ENCODE assay signal across 30 mouse cellular contexts in the genomic region with DNA sequence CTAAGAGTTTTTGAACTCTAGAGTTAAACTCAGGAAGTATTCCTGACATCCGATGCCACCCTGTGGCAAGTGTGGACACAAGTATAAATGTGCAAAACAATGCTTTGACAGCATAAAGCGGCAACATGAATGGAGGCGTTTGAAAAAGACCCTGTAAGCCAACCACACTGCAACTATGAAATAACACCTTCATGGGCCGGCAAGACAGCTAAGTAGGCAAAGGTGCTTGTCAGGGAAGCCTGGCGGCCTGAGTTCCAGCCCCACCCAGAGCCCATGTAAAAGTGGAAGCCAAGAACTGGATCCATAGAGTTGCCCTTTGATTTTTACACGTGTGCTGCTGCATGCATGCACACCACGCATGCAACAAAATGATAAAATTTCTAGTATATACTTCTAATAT. TPM values are rescaled to one million over a fixed set of nuclear protein-coding genes. Genes with fewer than 3 reads are reported as not detected.
DNase-seq lines count a peak whose midpoint lies in the region; ATAC-seq and TF ChIP-seq lines count a peak whose summit lies in the region.
"Had no signal": no experiment of that assay in that cellular context is flagged by ENCODE, and none has a peak within 500 bp of the region (broad histone marks: within the 10 kb centered on the region; RNA-seq: fewer than 3 reads in every experiment).

No protein-coding gene starts in this region.

- no peak for TF ChIP-seq EP300 in lung, postnatal 0 days (IDR thresholded peaks at IDR 0.05)
- no peak for TF ChIP-seq EP300 in stomach, postnatal 0 days (optimal IDR thresholded peaks at IDR 0.05)

- no peaks in the 10 kb centered on the region for H3K9me3 ChIP-seq in heart, embryonic 10.5 days
- no peaks in the 10 kb centered on the region for H3K9me3 ChIP-seq in hindbrain, postnatal 0 days (ENCODE audit: low read length)
- no peaks in the 10 kb centered on the region for H3K9me3 ChIP-seq in hindbrain, embryonic 10.5 days
- H3K9me3 ChIP-seq in lung, postnatal 0 days (ENCODE audit: low read length): no peaks in the 10 kb centered on the region
- H3K9me3 ChIP-seq in stomach, postnatal 0 days (ENCODE audit: control insufficient read depth, low read length): no peaks in the 10 kb centered on the region
- H3K9me3 ChIP-seq: forebrain, embryonic 13.5 days; hindbrain, embryonic 15.5 days; limb, embryonic 12.5 days; midbrain, embryonic 13.5 days; neural tube, embryonic 15.5 days had no signal

- no peak overlapping the region for H3K9ac ChIP-seq in hindbrain, postnatal 0 days (replicated peaks; ENCODE audit: low read length)
- no peak overlapping the region for H3K9ac ChIP-seq in lung, postnatal 0 days (replicated peaks; ENCODE audit: low read depth)
- no peak overlapping the region for H3K9ac ChIP-seq in stomach, postnatal 0 days (ENCODE audit: low read length)
- H3K9ac ChIP-seq: forebrain, embryonic 13.5 days; hindbrain, embryonic 15.5 days; limb, embryonic 12.5 days; midbrain, embryonic 13.5 days; neural tube, embryonic 15.5 days had no signal

- no peak overlapping the region for H3K4me2 ChIP-seq in hindbrain, postnatal 0 days (ENCODE audit: low read depth, low read length)
- no peak overlapping the region for H3K4me2 ChIP-seq in lung, postnatal 0 days (replicated peaks; ENCODE audit: low read depth, low read length)
- no peak overlapping the region for H3K4me2 ChIP-seq in stomach, postnatal 0 days (replicated peaks; ENCODE audit: low read depth)
- H3K4me2 ChIP-seq: forebrain, embryonic 13.5 days; hindbrain, embryonic 15.5 days; limb, embryonic 12.5 days; midbrain, embryonic 13.5 days; neural tube, embryonic 15.5 days had no signal

- H3K27ac ChIP-seq in heart, embryonic 10.5 days: no peak overlapping the region
- H3K27ac ChIP-seq in hindbrain, postnatal 0 days: no peak overlapping the region
- H3K27ac ChIP-seq in hindbrain, embryonic 10.5 days: no peak overlapping the region
- H3K27ac ChIP-seq in lung, postnatal 0 days (ENCODE audit: low read length): no peak overlapping the region
- no peak overlapping the region for H3K27ac ChIP-seq in stomach, postnatal 0 days (replicated peaks)
- H3K27ac ChIP-seq: forebrain, embryonic 13.5 days; hindbrain, embryonic 15.5 days; left cerebral cortex, adult 2 months; limb, embryonic 12.5 days; macrophage; midbrain, embryonic 13.5 days; neural tube, embryonic 15.5 days had no signal

- no peak for ATAC-seq in hindbrain, postnatal 0 days
- ATAC-seq in lung, postnatal 0 days: no peak
- no peak for ATAC-seq in stomach, postnatal 0 days (ENCODE audit: low FRiP score, low TSS enrichment)
- ATAC-seq: forebrain, embryonic 13.5 days; intestine, embryonic 16.5 days; midbrain, embryonic 13.5 days; Patski had no signal

- H3K4me1 ChIP-seq in heart, embryonic 10.5 days: peaks cover 32% of the 10 kb centered on the region
- H3K4me1 ChIP-seq in hindbrain, postnatal 0 days (ENCODE audit: insufficient read depth, low read length): peaks cover 5% of the 10 kb centered on the region; the same call in 1 of the 2 replicates
- peaks cover 38% of the 10 kb centered on the region for H3K4me1 ChIP-seq in hindbrain, embryonic 10.5 days (replicated peaks)
- H3K4me1 ChIP-seq in lung, postnatal 0 days (ENCODE audit: insufficient read depth, low read depth, low read length): peaks cover 11% of the 10 kb centered on the region
- 0 out of 2 replicates have a peak, but pooled peaks cover 3% of the 10 kb centered on the region for H3K4me1 ChIP-seq in stomach, postnatal 0 days (replicated peaks; ENCODE audit: control insufficient read depth, insufficient read depth)

- no peaks in the 10 kb centered on the region for H3K36me3 ChIP-seq in heart, embryonic 10.5 days
- no peaks in the 10 kb centered on the region for H3K36me3 ChIP-seq in hindbrain, postnatal 0 days (ENCODE audit: insufficient read depth, low read length)
- no peaks in the 10 kb centered on the region for H3K36me3 ChIP-seq in hindbrain, embryonic 10.5 days
- no peaks in the 10 kb centered on the region for H3K36me3 ChIP-seq in lung, postnatal 0 days (ENCODE audit: insufficient read depth, low read length)
- no peaks in the 10 kb centered on the region for H3K36me3 ChIP-seq in stomach, postnatal 0 days (ENCODE audit: control insufficient read depth, insufficient read depth, low read length)
- H3K36me3 ChIP-seq: hindbrain, embryonic 15.5 days; limb, embryonic 12.5 days; midbrain, embryonic 13.5 days; neural tube, embryonic 15.5 days had no signal

- TF ChIP-seq CTCF in hindbrain, postnatal 0 days (IDR thresholded peaks at IDR 0.05; ENCODE audit: low read depth): peak; percentile 23; the same call in 1 of the 2 replicates
- TF ChIP-seq CTCF in lung, postnatal 0 days (IDR thresholded peaks at IDR 0.05): 0 out of 2 replicates have a peak, but pooled peaks have one; percentile 9
- 0 out of 2 replicates have a peak, but pooled peaks have one; percentile 4 for TF ChIP-seq CTCF in stomach, postnatal 0 days (IDR thresholded peaks at IDR 0.05; ENCODE audit: low read depth)

- no peaks in the 10 kb centered on the region for H3K27me3 ChIP-seq in heart, embryonic 10.5 days (ENCODE audit: insufficient read depth, poor library complexity, severe bottlenecking)
- H3K27me3 ChIP-seq in hindbrain, postnatal 0 days (ENCODE audit: insufficient read depth, low read length): no peaks in the 10 kb centered on the region
- H3K27me3 ChIP-seq in hindbrain, embryonic 10.5 days (ENCODE audit: insufficient read depth, poor library complexity, severe bottlenecking): 0 out of 2 replicates have a peak, but pooled peaks cover 2% of the 10 kb centered on the region
- no peaks in the 10 kb centered on the region for H3K27me3 ChIP-seq in lung, postnatal 0 days (replicated peaks; ENCODE audit: insufficient read depth, low read length)
- H3K27me3 ChIP-seq in stomach, postnatal 0 days (ENCODE audit: control insufficient read depth, insufficient read depth, low read length): no peaks in the 10 kb centered on the region
- H3K27me3 ChIP-seq: forebrain, embryonic 13.5 days; hindbrain, embryonic 15.5 days; limb, embryonic 12.5 days; midbrain, embryonic 13.5 days; neural tube, embryonic 15.5 days; Patski had no signal

- WGBS in heart, embryonic 10.5 days: 79% methylated on average over 7 of the region's 7 CpGs
- WGBS in hindbrain, postnatal 0 days: 83% methylated on average over 7 of the region's 7 CpGs
- 84% methylated on average over 7 of the region's 7 CpGs for WGBS in hindbrain, embryonic 10.5 days
- 74% methylated on average over 7 of the region's 7 CpGs for WGBS in lung, postnatal 0 days
- WGBS in stomach, postnatal 0 days: 78% methylated on average over 7 of the region's 7 CpGs

- peak; percentile 60 for DNase-seq in heart, embryonic 10.5 days (ENCODE audit: low spot score)
- DNase-seq in heart, adult 8-10 months (ENCODE audit: low spot score): no peak
- DNase-seq in hindbrain, postnatal 0 days (ENCODE audit: low spot score): peak; percentile 28
- DNase-seq in hindbrain, embryonic 10.5 days (ENCODE audit: low spot score): no peak
- DNase-seq in lung, postnatal 0 days (ENCODE audit: low spot score): no peak
- DNase-seq in lung, postnatal 14 days: no peak
- no peak for DNase-seq in stomach, postnatal 0 days (ENCODE audit: low spot score)
- no peak for DNase-seq in embryo, embryonic 10 days (ENCODE audit: low spot score)
- DNase-seq: cerebellum, adult 8-10 months; cerebellum, postnatal 25 days; gastrocnemius, postnatal 14 days; kidney, adult 9 months; kidney, postnatal 14 days; retina, postnatal 1 day; right cerebral cortex, postnatal 14 days; thymus, adult 2 months had no signal

- H3K4me3 ChIP-seq in heart, embryonic 10.5 days: no peak overlapping the region
- H3K4me3 ChIP-seq in hindbrain, postnatal 0 days (ENCODE audit: low read length): no peak overlapping the region
- H3K4me3 ChIP-seq in hindbrain, embryonic 10.5 days: no peak overlapping the region
- no peak overlapping the region for H3K4me3 ChIP-seq in lung, postnatal 0 days (ENCODE audit: low read depth, low read length)
- H3K4me3 ChIP-seq in stomach, postnatal 0 days (ENCODE audit: low read depth, low read length): no peak overlapping the region
- H3K4me3 ChIP-seq: forebrain, embryonic 13.5 days; hindbrain, embryonic 15.5 days; left cerebral cortex, adult 2 months; limb, embryonic 12.5 days; midbrain, embryonic 13.5 days; neural tube, embryonic 15.5 days had no signal

RNA-seq across cellular contexts. Expression of a gene that starts 3.9 kb away (rescaled TPM):
- not detected in 2 replicates for polyA plus RNA-seq in heart, embryonic 10.5 days (2016; fragmentation: Nextera tagmentation; extraction: Ambion mirVana)
- total RNA-seq in heart, adult 8-10 months (2022): under 1 TPM; 0.41 to 0.92 (median 0.43) TPM
- 20.4 and 24.7 TPM in 2 replicates for total RNA-seq in hindbrain, postnatal 0 days (2014; rRNA removed)
- polyA plus RNA-seq in hindbrain, postnatal 0 days (2015; fragmentation: Nextera tagmentation; extraction: Ambion mirVana): 1.9 and 2.0 TPM in 2 replicates
- 0.35 and 0.60 TPM in 2 replicates for polyA plus RNA-seq in hindbrain, embryonic 10.5 days (2016; fragmentation: Nextera tagmentation; extraction: Ambion mirVana)
- 0.06 TPM in 1 of 2 replicates, not detected in the other for polyA plus RNA-seq in lung, postnatal 0 days (2015; fragmentation: Nextera tagmentation; extraction: Ambion mirVana)
- polyA plus RNA-seq in stomach, postnatal 0 days (2015; fragmentation: Nextera tagmentation; extraction: Ambion mirVana): 0.11 TPM in 1 of 2 replicates, not detected in the other
- total RNA-seq: granulocyte monocyte progenitor cell, adult 5-6 weeks; hematopoietic stem cell, adult 5-6 weeks; megakaryocyte-erythroid progenitor cell, adult 5-6 weeks; MEL had no signal
- polyA plus RNA-seq: liver, embryonic 16.5 days had no signal

RNA-seq across cellular contexts. Expression of a gene that starts 4.3 kb away (rescaled TPM):
- polyA plus RNA-seq in heart, embryonic 10.5 days (2016; fragmentation: Nextera tagmentation; extraction: Ambion mirVana): 4.5 TPM in 2 replicates
- total RNA-seq in heart, adult 8-10 months (2022): 10 to 100 TPM; 15.6 to 18.8 (median 16.4) TPM
- 1.6 and 2.8 TPM in 2 replicates for total RNA-seq in hindbrain, postnatal 0 days (2014; rRNA removed)
- polyA plus RNA-seq in hindbrain, postnatal 0 days (2015; fragmentation: Nextera tagmentation; extraction: Ambion mirVana): 4.0 and 5.1 TPM in 2 replicates
- polyA plus RNA-seq in hindbrain, embryonic 10.5 days (2016; fragmentation: Nextera tagmentation; extraction: Ambion mirVana): 4.1 and 4.9 TPM in 2 replicates
- polyA plus RNA-seq in lung, postnatal 0 days (2015; fragmentation: Nextera tagmentation; extraction: Ambion mirVana): 2.3 and 2.7 TPM in 2 replicates
- 3.6 and 5.1 TPM in 2 replicates for polyA plus RNA-seq in stomach, postnatal 0 days (2015; fragmentation: Nextera tagmentation; extraction: Ambion mirVana)

RNA-seq across cellular contexts. Expression of a gene that starts 31.2 kb away (rescaled TPM):
- 10.5 and 11.1 TPM in 2 replicates for polyA plus RNA-seq in heart, embryonic 10.5 days (2016; fragmentation: Nextera tagmentation; extraction: Ambion mirVana)
- 10 to 100 TPM in 2 of 4 experiments, 1 to 10 TPM in 2; 8.1 to 12.5 (median 10.0) TPM for total RNA-seq in heart, adult 8-10 months (2022)
- total RNA-seq in hindbrain, postnatal 0 days (2014; rRNA removed): 6.6 and 6.7 TPM in 2 replicates
- 4.0 and 4.8 TPM in 2 replicates for polyA plus RNA-seq in hindbrain, postnatal 0 days (2015; fragmentation: Nextera tagmentation; extraction: Ambion mirVana)
- polyA plus RNA-seq in hindbrain, embryonic 10.5 days (2016; fragmentation: Nextera tagmentation; extraction: Ambion mirVana): 4.7 and 5.2 TPM in 2 replicates
- polyA plus RNA-seq in lung, postnatal 0 days (2015; fragmentation: Nextera tagmentation; extraction: Ambion mirVana): 23.6 and 27.5 TPM in 2 replicates
- polyA plus RNA-seq in stomach, postnatal 0 days (2015; fragmentation: Nextera tagmentation; extraction: Ambion mirVana): 16.0 and 17.2 TPM in 2 replicates

Comparison
In these comparisons a context has a peak if more than half of its experiments do, and no peak if none do; other contexts are left out.
1. DNase-seq: peak in heart, embryonic 10.5 days (single experiment) and hindbrain, postnatal 0 days (single experiment); none in heart, adult 8-10 months (single experiment), hindbrain, embryonic 10.5 days (single experiment), lung, postnatal 0 days (single experiment), lung, postnatal 14 days (single experiment), stomach, postnatal 0 days (single experiment) and embryo, embryonic 10 days (single experiment).
2. Peak in every context shown above with its lines, with median percentiles within 50 percentile points of each other: CTCF ChIP-seq.